Mouse (Mus musculus) liver, adult 10 weeks (tissue): ENCODE data around the gene Olfr502. TPM values are rescaled to one million over a fixed set of nuclear protein-coding genes. Genes with fewer than 3 reads are reported as not detected.

Experiments
- polyA plus RNA-seq: library from polyadenylated mRNA; stranded (reverse); fragments of 350-450 nt; fragmentation: Illumina TruSeq; extraction: RNeasy Lipid Tissue Mini Kit (QIAGEN cat#74804); gene quantifications from one replicate; pipeline ENCODE4 v1.2.3, GENCODE M21; 2014; ENCODE audit warnings: low read depth, low replicate concordance

The Olfr502 gene
- not detected for polyA plus RNA-seq

DNA sequence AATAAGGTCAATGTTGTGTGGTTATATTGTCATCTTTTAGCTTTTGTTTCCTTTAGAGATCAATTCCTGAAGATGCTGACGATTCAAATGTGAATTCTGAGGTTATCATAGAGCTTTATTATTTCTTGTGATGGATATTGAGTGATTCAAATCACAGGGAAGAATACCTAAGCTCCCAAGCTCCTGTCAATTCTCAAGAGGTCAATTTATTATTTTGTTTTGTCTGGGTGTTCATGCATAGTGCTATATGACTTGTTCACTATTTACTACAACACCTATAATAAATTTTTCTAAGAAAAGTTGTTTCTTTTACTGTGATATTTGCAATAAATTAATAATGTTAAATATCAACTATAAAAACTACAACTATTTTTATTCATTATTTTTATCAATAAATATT, at the start of gene Olfr502:
Olfr502 (minus strand) TSS at position 101 of the 400 bp plus-strand sequence.

GRCm38 (mm10) chr7:108565693-108566092, 40.8 kb upstream of the Olfr502 start, which contains the start of gene Olfr504:
Olfr504 (minus strand) TSS chr7:108565793.

DNA sequence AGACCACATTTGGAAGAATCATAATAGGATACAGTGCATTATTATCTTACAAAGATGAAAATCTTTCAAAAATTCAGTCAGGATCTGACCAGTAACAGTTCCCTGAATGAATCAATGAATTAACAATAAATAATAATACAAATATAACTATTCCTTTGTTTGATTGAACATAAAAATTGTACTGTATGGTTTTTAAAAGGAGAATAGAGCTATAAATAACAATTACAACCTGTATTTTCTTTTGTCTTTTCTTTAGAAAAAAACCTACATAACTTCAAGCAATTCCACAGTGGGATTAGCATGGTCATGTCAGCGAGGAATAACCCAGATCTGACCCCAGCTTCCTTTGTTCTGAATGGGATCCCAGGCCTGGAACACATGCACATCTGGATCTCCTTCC, 19.4 kb upstream of the Olfr502 start, which contains the start of gene Olfr503:
Olfr503 (plus strand) TSS at position 301 of the 400 bp plus-strand sequence.

Other genes with a start within 250 kb of the Olfr502 start
- gene Olfr490, start 236.1 kb downstream of the Olfr502 start, polyA plus RNA-seq, result not detected
- gene Olfr491, start 211.6 kb downstream of the Olfr502 start, polyA plus RNA-seq, result not detected
- gene Olfr492, start 201.4 kb downstream of the Olfr502 start, polyA plus RNA-seq, result not detected
- not detected for gene Olfr493, start 178.1 kb downstream of the Olfr502 start, polyA plus RNA-seq
- not detected for gene Olfr494, start 159.7 kb downstream of the Olfr502 start, polyA plus RNA-seq
- gene Olfr495, start 131.9 kb downstream of the Olfr502 start, polyA plus RNA-seq, result not detected
- not detected for gene Olfr497, start 104.6 kb downstream of the Olfr502 start, polyA plus RNA-seq
- gene Olfr498, start 59.7 kb downstream of the Olfr502 start, polyA plus RNA-seq, result not detected
- gene Olfr503, start 19.5 kb upstream of the Olfr502 start, polyA plus RNA-seq, result not detected
- gene Olfr504, start 40.7 kb upstream of the Olfr502 start, polyA plus RNA-seq, result not detected
- not detected for gene Olfr506, start 85.7 kb upstream of the Olfr502 start, polyA plus RNA-seq
- gene Olfr507, start 96.7 kb upstream of the Olfr502 start, polyA plus RNA-seq, result not detected
- not detected for gene Olfr508, start 104.9 kb upstream of the Olfr502 start, polyA plus RNA-seq
- gene Olfr509, start 126.8 kb upstream of the Olfr502 start, polyA plus RNA-seq, result not detected
- not detected for gene Olfr510, start 141.4 kb upstream of the Olfr502 start, polyA plus RNA-seq
- not detected for gene Olfr512, start 188.3 kb upstream of the Olfr502 start, polyA plus RNA-seq
- gene Olfr513, start 225.9 kb upstream of the Olfr502 start, polyA plus RNA-seq, result not detected